Mouse (Mus musculus) olfactory bulb, adult 2 months (tissue): ENCODE measurements at regions not wholly inside any gene's neighbourhood (a gene's known extent, or its start where the extent isn't known, plus 50 kb on each side); places are given as distances from the start of the nearest gene placed in this dataset.

Experiments used
- H3K27ac ChIP-seq: fragments of 200-500 bp; 2 replicates; pipeline ENCODE4 v1.5.1; 2012; ENCODE audit warnings: low read depth, low read length; ENCODE audit not compliant: insufficient read depth
- H3K4me1 ChIP-seq: fragments of 200-500 bp; 2 replicates; pipeline ENCODE4 v1.6.1; 2012; ENCODE audit warnings: low read length; ENCODE audit not compliant: control insufficient read depth, insufficient read depth
- H3K4me3 ChIP-seq: fragments of 200-500 bp; 2 replicates; pipeline ENCODE4 v1.5.1; 2012; ENCODE audit warnings: mild to moderate bottlenecking, low read depth, low read length, moderate library complexity; ENCODE audit not compliant: insufficient read depth
- CTCF ChIP-seq: fragments of 200-500 bp; IDR thresholded peaks from 2 replicates; pipeline ENCODE4 v1.5.1; 2012; ENCODE audit warnings: low read depth, mild to moderate bottlenecking, low read length, moderate library complexity; ENCODE audit not compliant: insufficient read depth
- POLR2A ChIP-seq: fragments of 200-500 bp; IDR thresholded peaks from 2 replicates; pipeline ENCODE4 v1.6.1; 2012; ENCODE audit warnings: mild to moderate bottlenecking, low read depth, low read length, moderate library complexity; ENCODE audit not compliant: insufficient read depth
- WGBS: fragments of 180-500 bp; shearing (Covaris S2); methylation state at CpG from one replicate; pipeline ENCODE4 v1.1.7; 2018; 5-methylcytosine and 5-hydroxymethylcytosine counted together

DNA sequence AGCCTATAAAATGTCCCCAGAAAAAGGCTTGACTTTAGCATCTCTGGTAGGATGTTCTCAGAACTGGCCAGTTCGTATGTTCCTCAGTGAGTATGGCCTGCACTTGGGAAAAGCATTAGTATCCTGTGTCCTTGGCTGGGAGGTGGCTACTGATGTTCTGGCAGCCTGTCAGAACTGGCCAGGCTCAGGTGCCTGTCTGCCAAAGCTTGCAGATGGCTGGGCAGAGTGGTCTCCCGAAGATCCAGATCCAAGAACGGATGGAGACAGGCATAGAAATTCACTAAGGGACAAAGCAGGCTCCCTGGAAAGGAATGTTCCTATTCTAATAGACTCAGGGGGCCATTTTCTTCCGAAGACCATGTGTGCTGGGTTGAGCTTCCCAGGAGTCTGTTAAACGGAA is 329.6 kb downstream of the Cxcl12 start:
- 84% methylated on average over 5 of the region's 5 CpGs for WGBS
- H3K4me1 ChIP-seq, result no peaks in the 10 kb centered on the region
- H3K4me3 ChIP-seq, result no peak overlapping the region
- H3K27ac ChIP-seq, result no peak overlapping the region
- no peak for TF ChIP-seq CTCF
- TF ChIP-seq POLR2A, result no peak

GRCm38 (mm10) chr6:117502346-117502745 is 334.0 kb downstream of the Cxcl12 start:
- TF ChIP-seq CTCF (no peak), POLR2A (no peak)
- 65% methylated on average over 5 of the region's 5 CpGs for WGBS
- Histone ChIP-seq H3K4me1 (no peaks in the 10 kb centered on the region), H3K4me3 (no peak overlapping the region), H3K27ac (no peak overlapping the region)

DNA sequence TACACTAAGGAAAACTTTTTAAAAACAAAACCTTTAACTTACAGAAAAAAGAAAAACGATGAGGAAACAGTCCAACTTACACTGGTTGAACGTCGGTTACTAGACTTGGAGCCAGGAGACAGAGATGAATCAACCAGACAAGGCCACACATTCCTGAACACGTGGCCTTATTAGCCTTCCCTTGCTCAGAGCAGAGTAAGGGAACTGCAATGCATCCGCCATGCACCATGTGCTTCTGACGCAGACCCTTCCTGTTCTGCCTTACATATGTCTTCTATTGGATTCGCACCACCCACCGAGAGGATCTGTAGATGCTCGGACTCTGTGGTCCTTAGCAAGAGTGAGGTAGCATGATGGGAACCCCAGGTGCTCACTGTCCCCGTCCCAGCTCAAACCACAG is 336.2 kb upstream of the Zfp637 start:
- H3K27ac ChIP-seq, result no peak overlapping the region
- H3K4me3 ChIP-seq, result no peak overlapping the region
- no peaks in the 10 kb centered on the region for H3K4me1 ChIP-seq
- TF ChIP-seq POLR2A (no peak), CTCF (no peak)
- 92% methylated on average over 10 of the region's 10 CpGs for WGBS

DNA sequence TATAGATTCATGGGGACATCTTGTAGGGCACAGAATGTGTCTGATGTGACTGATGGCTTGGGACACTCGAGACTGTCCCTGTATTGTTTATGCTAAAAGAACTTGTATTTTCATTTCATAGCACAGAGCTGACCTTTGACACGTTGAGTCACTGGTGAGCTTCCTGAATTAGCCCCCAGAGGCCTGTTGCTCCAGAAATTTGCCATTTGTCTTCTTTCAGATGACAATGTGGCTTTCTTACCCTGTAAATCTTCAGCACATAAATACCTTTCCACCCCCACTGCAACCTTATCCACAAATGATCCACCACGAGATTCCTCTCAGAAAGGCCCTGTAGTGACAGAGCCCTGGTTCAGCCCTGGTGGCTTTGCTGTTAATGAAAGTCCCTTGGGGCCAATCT is 335.5 kb upstream of the Zfp637 start:
- Histone ChIP-seq H3K27ac (no peak overlapping the region), H3K4me1 (no peaks in the 10 kb centered on the region), H3K4me3 (no peak overlapping the region)
- WGBS, result 77% methylated on average over 3 of the region's 3 CpGs
- TF ChIP-seq POLR2A (no peak), CTCF (no peak)

DNA sequence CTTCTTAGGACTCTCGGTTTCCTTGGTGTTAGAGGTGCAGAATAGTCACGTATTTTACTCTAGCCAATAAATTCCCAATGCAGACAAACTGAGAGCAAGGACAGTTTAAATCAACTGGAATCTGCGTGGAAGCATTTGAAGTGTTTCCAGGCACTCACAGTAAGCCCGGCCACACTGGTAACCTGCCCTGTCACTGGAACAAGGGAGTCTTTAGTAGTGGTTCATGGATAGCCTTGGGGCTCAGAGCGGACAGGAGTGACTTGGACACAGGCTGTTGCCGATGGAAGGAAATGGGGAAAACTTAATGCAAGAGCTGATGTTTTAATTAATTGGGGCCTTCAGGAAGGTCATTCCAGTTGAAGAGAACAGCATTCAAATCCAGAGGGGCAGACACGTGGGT is 334.4 kb upstream of the Zfp637 start:
- no peak for TF ChIP-seq CTCF
- no peak for TF ChIP-seq POLR2A
- 82% methylated on average over 7 of the region's 7 CpGs for WGBS
- H3K4me1 ChIP-seq, result no peaks in the 10 kb centered on the region
- H3K4me3 ChIP-seq, result no peak overlapping the region
- H3K27ac ChIP-seq, result no peak overlapping the region

GRCm38 (mm10) chr6:117508860-117509259 is 332.1 kb upstream of the Zfp637 start:
- Histone ChIP-seq H3K4me1 (no peaks in the 10 kb centered on the region), H3K4me3 (no peak overlapping the region), H3K27ac (no peak overlapping the region)
- TF ChIP-seq CTCF (no peak), POLR2A (no peak)
- WGBS, result 98% methylated on average over 6 of the region's 6 CpGs

- Histone ChIP-seq H3K27ac (no peak overlapping the region), H3K4me3 (no peak overlapping the region), H3K4me1 (no peaks in the 10 kb centered on the region)
- 92% methylated on average over 4 of the region's 4 CpGs for WGBS
- TF ChIP-seq POLR2A (no peak), CTCF (no peak)
Measured at GRCm38 (mm10) chr6:117510026-117510425, 331.0 kb upstream of the Zfp637 start.

DNA sequence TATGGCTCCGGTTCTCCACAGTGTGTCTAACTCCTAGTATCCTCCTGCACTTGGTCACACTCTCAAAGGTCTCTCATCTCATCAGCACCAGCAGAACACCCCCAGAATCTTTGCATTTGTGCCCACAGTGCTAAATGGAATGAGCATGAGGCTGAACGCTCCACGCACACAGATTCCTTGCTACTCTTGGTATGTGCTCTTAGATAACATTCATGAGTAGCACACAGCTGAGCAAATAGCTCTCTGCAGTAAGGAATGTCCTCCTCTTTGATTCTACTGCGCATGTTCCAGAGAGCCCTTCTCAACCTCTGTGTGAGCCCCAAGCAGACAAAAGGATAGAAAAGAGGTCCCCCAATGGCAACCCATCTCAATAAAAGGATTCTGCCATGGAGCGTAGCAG is 326.1 kb upstream of the Zfp637 start:
- no peak overlapping the region for H3K27ac ChIP-seq
- H3K4me1 ChIP-seq, result no peaks in the 10 kb centered on the region
- WGBS, result 95% methylated on average over 5 of the region's 5 CpGs
- TF ChIP-seq CTCF (no peak), POLR2A (no peak)
- no peak overlapping the region for H3K4me3 ChIP-seq

DNA sequence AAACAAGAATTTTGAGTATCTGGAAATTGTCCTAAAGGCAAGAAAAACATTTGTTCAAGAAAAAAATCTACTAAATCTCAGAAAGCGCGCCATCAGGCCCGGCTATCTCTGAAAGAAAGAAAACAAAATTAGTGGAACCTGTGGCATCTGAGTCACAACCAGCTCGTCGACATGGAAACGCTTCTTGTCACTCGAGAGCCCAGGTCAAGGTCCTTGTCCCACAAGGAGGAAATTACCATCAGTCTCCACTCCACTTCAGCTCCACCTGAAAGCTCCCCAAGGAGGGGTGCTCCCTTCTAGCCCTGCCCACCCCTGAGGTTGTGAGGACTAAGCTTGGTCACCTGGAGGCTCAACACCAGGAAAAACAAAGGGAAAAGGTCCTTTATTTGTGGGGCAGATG is 324.1 kb upstream of the Zfp637 start:
- H3K4me3 ChIP-seq, result no peak overlapping the region
- TF ChIP-seq CTCF (no peak), POLR2A (no peak)

DNA sequence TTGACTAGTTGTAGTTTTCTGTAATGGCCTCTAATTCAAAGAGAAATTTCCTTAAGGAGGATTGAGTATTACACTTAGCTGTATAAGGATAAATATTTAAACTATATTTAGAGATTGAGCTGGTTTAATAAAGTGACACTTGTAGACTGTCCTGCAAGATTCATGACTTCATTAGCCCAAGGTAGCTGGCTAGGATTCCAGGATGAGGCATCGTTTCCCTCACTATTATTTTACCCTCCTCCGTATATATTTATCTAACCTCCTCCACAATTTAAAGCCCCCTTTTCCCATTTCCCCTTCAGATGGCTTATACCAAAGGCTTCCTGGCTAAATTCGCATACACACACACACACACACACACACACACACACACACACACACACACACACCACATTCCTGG is 322.0 kb upstream of the Zfp637 start:
- no peaks in the 10 kb centered on the region for H3K4me1 ChIP-seq
- WGBS, result 73% methylated on average over 3 of the region's 3 CpGs
- H3K27ac ChIP-seq, result no peak overlapping the region
- TF ChIP-seq POLR2A, result no peak
- no peak for TF ChIP-seq CTCF
- no peak overlapping the region for H3K4me3 ChIP-seq

More for the DNA sequence above, 324.1 kb upstream of the Zfp637 start:
- Histone ChIP-seq H3K27ac (no peak overlapping the region), H3K4me1 (no peaks in the 10 kb centered on the region)
- 85% methylated on average over 7 of the region's 7 CpGs for WGBS
